Mouse (Mus musculus) spleen, adult 12 weeks (tissue): Measurements from ENCODE around the gene Endod1.

ENCODE experiments used
- DNase-seq: peaks from one replicate; pipeline ENCODE4 v3.0.0; 2022; ENCODE audit warnings: low spot score

Gene Endod1

DNA sequence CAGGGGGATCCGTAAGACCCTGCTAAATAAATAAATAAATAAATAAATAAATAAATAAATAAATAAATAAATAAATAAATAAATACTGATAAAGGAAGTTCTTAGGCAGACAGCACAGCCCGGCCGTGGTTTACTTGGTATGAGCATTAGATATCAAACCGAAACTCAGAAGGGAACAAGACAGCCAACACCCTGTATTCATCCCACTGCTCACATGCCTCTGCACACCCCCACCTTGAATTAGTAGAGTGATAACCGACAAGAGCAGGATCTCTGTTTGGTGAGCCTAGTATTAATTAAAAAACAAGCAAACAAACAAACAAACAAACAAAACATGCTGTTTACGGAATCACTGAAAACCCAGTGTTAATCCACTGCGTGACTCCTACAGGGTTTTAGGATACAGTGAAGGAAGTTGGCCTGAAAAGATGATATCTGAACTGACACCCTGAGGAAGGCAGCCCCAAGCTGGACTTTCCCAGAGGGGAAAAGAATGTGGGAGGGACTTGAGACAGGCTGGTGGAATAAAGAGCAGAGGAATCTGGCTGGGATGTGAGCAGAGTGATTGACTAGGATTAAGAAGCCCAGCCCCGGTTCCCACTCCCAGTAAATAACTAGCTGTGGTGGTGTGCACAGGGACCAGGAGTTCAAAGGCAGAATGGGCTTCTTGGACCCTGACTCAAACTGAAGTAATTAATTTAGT is at the start of gene Endod1:
Endod1 (minus strand) TSS at position 155 of the 703 bp plus-strand sequence.
- no peak for DNase-seq

DNA sequence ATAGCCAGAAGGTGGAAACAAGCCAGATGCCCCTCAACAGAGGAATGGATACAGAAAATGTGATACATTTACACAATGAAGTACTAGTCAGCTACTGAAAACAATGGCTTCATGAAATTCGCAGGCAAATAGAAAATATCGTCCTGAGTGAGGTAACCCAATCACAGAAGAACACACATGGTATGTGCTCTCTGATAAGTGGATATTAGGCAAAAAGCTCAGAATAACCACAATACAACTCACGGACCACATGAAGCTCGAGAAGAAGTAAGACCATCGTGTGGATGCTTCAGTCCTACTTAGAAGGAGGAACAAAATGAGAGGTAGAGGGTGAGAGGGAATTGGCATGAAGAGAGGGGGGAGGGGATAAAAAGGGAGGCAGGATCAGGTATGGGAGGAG is 27.8 kb upstream of the Endod1 start:
- DNase-seq: no peak

GRCm38 (mm10) chr9:14408044-14408443 is 26.7 kb upstream of the Endod1 start:
- DNase-seq: no peak

GRCm38 (mm10) chr9:14406056-14406455 is 24.7 kb upstream of the Endod1 start:
- DNase-seq: no peak

- no peak for DNase-seq
These were observed 20.8 kb upstream of the Endod1 start for GRCm38 (mm10) chr9:14402099-14402498.

GRCm38 (mm10) chr9:14400392-14400791 is 19.1 kb upstream of the Endod1 start:
- DNase-seq: no peak

GRCm38 (mm10) chr9:14398946-14399345 is 17.6 kb upstream of the Endod1 start:
- DNase-seq: no peak

DNA sequence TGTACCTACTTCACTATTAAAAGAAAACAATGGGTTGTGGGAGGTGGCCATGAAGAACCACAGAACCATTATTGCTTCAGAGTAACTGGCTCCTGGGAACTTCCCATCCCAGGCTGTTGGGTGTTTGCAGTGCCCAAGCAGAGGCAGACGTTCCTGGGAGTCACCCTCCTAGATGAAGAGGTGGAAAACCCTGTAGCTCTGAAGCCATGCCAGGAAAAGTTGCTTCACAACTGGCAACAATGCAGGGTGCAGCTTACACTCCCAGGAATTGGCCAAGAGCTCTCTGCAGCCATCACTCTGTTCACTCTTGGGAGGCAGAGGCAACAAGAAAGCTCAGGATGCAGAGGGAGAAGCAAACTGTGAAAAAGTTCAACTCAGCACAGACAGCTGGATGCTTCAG is 16.8 kb upstream of the Endod1 start:
- DNase-seq: no peak

DNA sequence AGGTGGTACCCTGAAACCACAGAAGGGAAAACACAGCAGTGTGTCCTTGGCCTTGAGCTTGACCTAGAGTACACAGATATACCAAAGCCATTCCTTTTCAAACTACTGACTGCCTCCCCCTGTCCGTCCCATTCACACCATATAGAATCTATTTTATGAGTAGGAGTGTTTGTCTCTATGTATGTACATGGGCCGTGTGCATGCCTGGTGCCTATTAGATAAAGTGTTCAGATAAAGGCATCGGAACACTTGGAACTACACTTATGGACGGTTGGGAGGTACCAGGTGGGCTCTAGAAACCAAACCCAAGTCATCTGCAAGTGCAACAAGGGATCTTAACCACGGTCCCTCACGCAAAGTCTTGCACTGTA is 16.1 kb upstream of the Endod1 start:
- DNase-seq: no peak

- no peak for DNase-seq
These were observed 15.6 kb upstream of the Endod1 start for GRCm38 (mm10) chr9:14396819-14397448.

GRCm38 (mm10) chr9:14396096-14396495 is 14.8 kb upstream of the Endod1 start:
- DNase-seq: no peak

DNA sequence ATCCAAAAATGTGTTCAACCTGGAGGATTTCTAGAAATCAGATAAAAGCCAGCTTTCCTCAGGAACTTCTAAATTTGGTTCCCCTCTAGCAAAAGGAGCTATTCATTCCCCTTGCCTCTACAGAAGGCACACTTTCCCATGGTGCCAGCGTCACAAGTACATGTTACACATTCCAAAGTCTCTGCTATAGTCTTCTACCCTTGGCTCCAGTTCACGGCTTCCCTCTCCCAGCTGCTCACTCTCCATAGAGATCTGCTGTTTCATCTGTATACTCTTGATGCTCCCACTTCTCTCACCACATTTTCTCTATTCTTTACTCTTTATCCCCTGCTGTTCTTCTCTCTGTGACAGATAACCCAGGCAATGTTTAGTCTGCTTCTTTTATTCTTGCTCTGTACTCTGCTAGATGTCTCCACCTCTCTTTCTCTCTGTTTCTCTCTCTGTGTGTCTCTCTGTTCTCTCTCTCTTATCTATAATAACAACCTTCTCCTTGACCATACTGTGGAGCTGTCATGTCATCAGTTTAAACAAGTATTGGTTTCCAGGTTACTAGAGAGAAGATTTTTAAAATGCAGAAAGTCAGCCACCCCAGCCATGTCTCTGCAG is 13.8 kb upstream of the Endod1 start:
- no peak for DNase-seq

DNA sequence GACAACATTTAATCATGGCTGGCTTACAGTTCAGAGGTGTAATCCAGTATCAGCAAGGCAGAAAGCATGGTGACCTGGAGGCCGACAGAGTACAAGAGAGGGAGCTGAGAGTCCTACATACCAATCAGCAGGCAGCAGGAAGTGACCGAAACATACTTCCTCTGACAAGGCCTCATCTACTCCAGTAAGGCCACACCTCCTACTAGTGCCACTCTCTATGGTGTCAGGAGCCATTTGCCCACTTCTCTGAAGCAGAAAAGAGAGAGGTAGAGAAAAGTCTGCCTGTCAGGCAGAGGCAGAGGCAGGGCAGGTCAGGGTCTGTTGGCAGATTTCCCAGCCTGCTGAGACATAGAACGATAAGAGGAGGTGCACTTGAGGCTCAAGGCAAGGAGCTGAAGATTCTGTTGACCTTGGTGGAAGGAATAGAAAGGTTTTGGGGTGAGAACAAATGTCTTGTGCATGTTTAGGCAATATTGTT is 10.6 kb upstream of the Endod1 start:
- DNase-seq: no peak

DNA sequence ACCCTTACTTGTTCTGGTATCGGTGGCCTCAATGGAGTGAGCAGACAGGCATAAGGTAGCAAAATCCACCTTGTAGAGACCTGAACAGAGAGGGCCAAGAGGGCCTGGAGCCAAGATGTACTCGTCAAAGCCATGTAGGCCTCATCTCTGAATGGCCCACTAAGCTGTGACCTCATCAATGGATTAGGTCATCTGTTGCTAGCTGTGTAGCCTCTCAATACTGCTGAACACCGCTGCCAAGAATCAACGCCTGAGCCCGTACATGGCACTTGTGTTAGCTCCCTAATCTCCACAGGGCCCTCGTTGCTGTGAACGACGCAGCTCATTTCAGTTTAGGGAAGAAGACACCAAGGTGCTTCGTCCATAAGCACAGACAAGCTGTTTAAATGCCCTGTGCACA is 10.0 kb upstream of the Endod1 start:
- DNase-seq: no peak

- no peak for DNase-seq
These were observed 9.0 kb upstream of the Endod1 start for GRCm38 (mm10) chr9:14390278-14390677.

GRCm38 (mm10) chr9:14389050-14389621 is 7.8 kb upstream of the Endod1 start:
- no peak for DNase-seq

- DNase-seq: no peak
These were observed 6.7 kb upstream of the Endod1 start for GRCm38 (mm10) chr9:14388001-14388400.

- DNase-seq: no peak
These were observed 5.5 kb upstream of the Endod1 start for GRCm38 (mm10) chr9:14386831-14387230.

- no peak for DNase-seq
These were observed 4.4 kb upstream of the Endod1 start for GRCm38 (mm10) chr9:14385665-14386064.

DNA sequence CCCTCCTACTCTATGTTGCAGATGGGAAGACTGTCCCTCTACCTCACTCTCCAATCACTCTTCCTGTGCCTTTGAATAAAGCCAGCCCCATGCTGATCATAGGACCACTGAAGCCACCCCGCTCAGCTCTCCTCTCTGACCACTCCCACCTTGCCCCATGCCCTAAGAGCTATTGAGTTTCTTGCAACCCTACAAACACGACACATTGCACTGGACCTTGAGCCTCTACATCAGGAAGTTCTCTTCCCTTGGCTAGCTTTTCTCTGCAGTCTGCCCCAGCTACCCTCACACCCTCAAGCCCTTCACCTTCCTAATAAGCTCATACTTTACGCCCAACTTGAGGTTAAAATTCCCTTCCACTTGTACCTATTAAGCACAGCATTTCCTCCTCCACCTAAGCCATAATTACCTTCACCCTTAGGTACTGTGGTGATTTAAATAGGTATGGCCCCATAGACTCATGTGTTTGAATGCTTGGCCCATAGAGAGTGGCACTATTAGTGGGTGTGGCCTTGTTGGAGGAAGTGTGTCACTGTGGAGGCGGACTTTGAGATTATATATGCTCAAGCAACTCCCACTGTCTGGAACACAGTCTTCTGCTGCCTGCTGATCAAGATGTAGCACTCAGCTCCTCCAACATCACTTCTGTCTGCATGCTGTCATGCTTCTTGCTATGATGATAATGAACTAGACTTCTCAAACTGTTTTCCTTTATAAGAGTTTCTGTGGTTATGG is 2.0 kb upstream of the Endod1 start:
- no peak for DNase-seq

DNA sequence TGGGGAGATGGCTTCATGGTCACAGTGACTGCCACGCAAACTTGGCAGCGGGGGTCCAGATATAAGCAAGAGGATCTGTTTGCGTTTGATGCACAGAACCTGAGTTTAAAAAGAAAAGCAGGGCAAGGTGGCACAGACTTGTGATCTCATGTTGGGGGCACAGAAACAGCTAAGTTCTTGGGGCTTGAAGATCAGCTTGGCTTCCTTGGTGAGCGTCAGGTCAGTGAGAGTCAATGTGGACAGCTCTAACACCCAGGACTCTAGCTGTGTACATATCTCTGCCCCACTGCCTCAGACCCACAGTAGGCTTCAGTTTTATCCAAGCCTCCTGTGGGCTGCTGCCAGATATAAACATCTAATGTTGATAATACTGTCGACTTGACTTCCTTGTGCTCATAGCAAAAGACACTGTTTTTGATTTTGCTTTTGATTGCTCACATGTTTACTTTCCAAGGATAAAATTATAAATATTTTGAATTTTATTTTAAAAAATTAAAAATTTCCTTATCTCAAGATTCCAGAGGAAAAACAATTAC is 1.0 kb upstream of the Endod1 start:
- DNase-seq: no peak
